Mouse (Mus musculus) forebrain, embryonic 12.5 days (tissue): Measurements from ENCODE around the gene Sds. TPM values are rescaled to one million over a fixed set of nuclear protein-coding genes. Genes with fewer than 3 reads are reported as not detected.

Experiments
- ATAC-seq: fragments of 200-750 bp; cut with Nextera tagmentation; 2 replicates; pipeline ENCODE4 v1.8.0; 2017; ENCODE audit warnings: moderate TSS enrichment; ENCODE audit not compliant: low FRiP score
- H3K27ac ChIP-seq: fragments of 300-500 bp; sonication (generic); 2 replicates; pipeline ENCODE4 v1.5.1; 2016; ENCODE audit warnings: mild to moderate bottlenecking
- H3K27me3 ChIP-seq: fragments of 300-500 bp; sonication (generic); 2 replicates; pipeline ENCODE4 v1.6.1; 2016; ENCODE audit warnings: mild to moderate bottlenecking
- H3K36me3 ChIP-seq: fragments of 300-500 bp; sonication (generic); replicated peaks from 2 replicates; pipeline ENCODE4 v1.6.1; 2016; ENCODE audit warnings: mild to moderate bottlenecking
- H3K4me1 ChIP-seq: fragments of 300-500 bp; sonication (generic); 2 replicates; pipeline ENCODE4 v1.6.1; 2016
- H3K4me2 ChIP-seq: fragments of 300-500 bp; sonication (generic); 2 replicates; pipeline ENCODE4 v1.6.1; 2016; ENCODE audit warnings: mild to moderate bottlenecking, moderate library complexity
- H3K4me3 ChIP-seq: fragments of 300-500 bp; sonication (generic); replicated peaks from 2 replicates; pipeline ENCODE4 v1.5.1; 2016; ENCODE audit warnings: mild to moderate bottlenecking
- H3K9ac ChIP-seq: fragments of 300-500 bp; sonication (generic); 2 replicates; pipeline ENCODE4 v1.6.1; 2016; ENCODE audit warnings: mild to moderate bottlenecking
- H3K9me3 ChIP-seq: fragments of 300-500 bp; sonication (generic); 2 replicates; pipeline ENCODE4 v1.6.1; 2016
- WGBS: fragments of 180-500 bp; shearing (Covaris S2); methylation state at CpG from one replicate; pipeline ENCODE4 v1.1.7; 2016; 5-methylcytosine and 5-hydroxymethylcytosine counted together
- polyA plus RNA-seq: library from polyadenylated mRNA; unstranded; fragments of >200 nt; fragmentation: Nextera tagmentation; extraction: Ambion mirVana; gene quantifications from 2 replicates; pipeline ENCODE4 v1.2.1, GENCODE M21; 2016

Gene Sds
- polyA plus RNA-seq, 1 experiment from 2014 or later, result not detected

GRCm38 (mm10) chr5:120511643-120512220 lies 35.4 kb downstream of the Sds start:
- H3K36me3 ChIP-seq, result no peaks in the 10 kb centered on the region
- H3K27ac ChIP-seq, result no peak overlapping the region
- peaks cover 35% of the 10 kb centered on the region for H3K4me1 ChIP-seq
- WGBS, result 31% methylated on average over 14 of the region's 14 CpGs
- no peak for ATAC-seq
- no peak overlapping the region; the same call in 1 of the 2 replicates for H3K9ac ChIP-seq
- no peaks in the 10 kb centered on the region for H3K9me3 ChIP-seq
- H3K27me3 ChIP-seq, result peaks cover 22% of the 10 kb centered on the region
- H3K4me2 ChIP-seq, result peak overlapping the region; percentile 59
- peak overlapping the region; percentile 46 for H3K4me3 ChIP-seq

- Histone ChIP-seq H3K9me3 (no peaks in the 10 kb centered on the region), H3K4me1 (peaks cover 35% of the 10 kb centered on the region), H3K4me3 (no peak overlapping the region), H3K36me3 (no peaks in the 10 kb centered on the region), H3K9ac (no peak overlapping the region), H3K27me3 (peaks cover 22% of the 10 kb centered on the region), H3K27ac (no peak overlapping the region), H3K4me2 (no peak overlapping the region)
- no peak for ATAC-seq
- 42% methylated on average over 15 of the region's 15 CpGs for WGBS
These were observed 36.7 kb downstream of the Sds start for GRCm38 (mm10) chr5:120512911-120513555.

DNA sequence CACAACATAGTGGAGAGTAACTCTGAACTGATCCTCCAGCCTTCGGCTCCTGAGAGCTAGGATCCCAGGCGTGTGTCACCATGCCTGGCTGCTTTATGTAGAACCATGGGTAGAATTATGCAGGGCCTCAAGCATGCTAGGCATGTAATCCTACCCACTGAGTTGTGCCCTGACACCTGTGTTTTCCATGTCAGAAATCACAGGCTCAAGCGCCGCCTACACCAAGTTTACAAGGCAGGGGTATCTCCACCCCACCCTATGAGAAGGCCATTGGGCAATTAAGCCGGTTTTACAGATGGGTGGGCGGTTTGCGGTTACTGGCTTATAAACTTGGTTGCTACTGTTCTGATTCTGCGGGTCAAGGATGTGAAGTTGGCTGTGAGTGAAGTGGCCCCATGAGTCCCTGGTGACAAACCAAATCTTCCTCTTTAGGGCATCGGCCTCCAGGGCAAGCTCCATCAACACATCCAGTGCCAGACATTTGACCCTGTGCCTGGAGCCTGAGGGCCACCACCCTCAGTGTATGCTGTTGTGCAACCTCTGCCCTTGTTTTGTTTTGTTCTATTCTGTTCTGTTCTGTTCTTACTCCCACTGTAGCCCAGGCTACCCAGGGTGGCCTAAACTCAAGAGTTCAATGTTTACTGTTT lies 37.8 kb downstream of the Sds start:
- Histone ChIP-seq H3K9ac (no peak overlapping the region), H3K9me3 (no peaks in the 10 kb centered on the region), H3K36me3 (no peaks in the 10 kb centered on the region), H3K4me2 (no peak overlapping the region), H3K4me1 (peaks cover 35% of the 10 kb centered on the region), H3K27me3 (peaks cover 22% of the 10 kb centered on the region), H3K4me3 (no peak overlapping the region), H3K27ac (no peak overlapping the region)
- WGBS, result 94% methylated on average over 9 of the region's 9 CpGs
- ATAC-seq, result no peak

DNA sequence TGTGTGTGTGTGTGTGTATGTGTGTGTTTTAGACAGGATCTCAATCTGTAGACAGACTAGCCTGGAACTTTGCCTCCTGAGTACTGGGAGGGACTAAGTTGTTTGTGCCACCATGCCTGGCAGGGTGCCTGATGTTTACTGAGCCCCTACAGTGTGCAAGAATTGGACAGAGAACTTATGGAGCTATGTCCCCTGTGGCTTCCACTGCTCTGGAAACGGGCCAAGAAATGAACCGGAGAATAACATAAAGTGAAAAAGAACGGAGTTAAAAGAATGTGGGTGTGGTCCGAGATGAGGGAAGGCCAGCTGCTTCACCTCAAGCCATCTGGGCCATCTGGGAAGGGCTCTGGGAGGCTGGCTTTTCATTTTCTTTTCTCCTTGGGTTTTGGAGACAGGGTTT lies 38.4 kb downstream of the Sds start:
- H3K9me3 ChIP-seq, result no peaks in the 10 kb centered on the region
- no peaks in the 10 kb centered on the region for H3K36me3 ChIP-seq
- H3K4me1 ChIP-seq, result peaks cover 35% of the 10 kb centered on the region
- no peak for ATAC-seq
- no peak overlapping the region; the same call in 1 of the 2 replicates for H3K4me2 ChIP-seq
- H3K27ac ChIP-seq, result peak overlapping the region; percentile 53; the same call in 1 of the 2 replicates
- H3K4me3 ChIP-seq, result no peak overlapping the region
- H3K9ac ChIP-seq, result no peak overlapping the region
- peaks cover 22% of the 10 kb centered on the region for H3K27me3 ChIP-seq
- WGBS, result 48% methylated on average over 4 of the region's 4 CpGs

- no peak for ATAC-seq
- 80% methylated on average over 7 of the region's 7 CpGs for WGBS
- no peak overlapping the region for H3K27ac ChIP-seq
- no peak overlapping the region for H3K9ac ChIP-seq
- peaks cover 22% of the 10 kb centered on the region for H3K27me3 ChIP-seq
- no peaks in the 10 kb centered on the region for H3K9me3 ChIP-seq
- H3K4me1 ChIP-seq, result peaks cover 31% of the 10 kb centered on the region
- no peaks in the 10 kb centered on the region for H3K36me3 ChIP-seq
- no peak overlapping the region for H3K4me3 ChIP-seq
- H3K4me2 ChIP-seq, result no peak overlapping the region
These were observed 39.1 kb downstream of the Sds start for GRCm38 (mm10) chr5:120515451-120515850.

DNA sequence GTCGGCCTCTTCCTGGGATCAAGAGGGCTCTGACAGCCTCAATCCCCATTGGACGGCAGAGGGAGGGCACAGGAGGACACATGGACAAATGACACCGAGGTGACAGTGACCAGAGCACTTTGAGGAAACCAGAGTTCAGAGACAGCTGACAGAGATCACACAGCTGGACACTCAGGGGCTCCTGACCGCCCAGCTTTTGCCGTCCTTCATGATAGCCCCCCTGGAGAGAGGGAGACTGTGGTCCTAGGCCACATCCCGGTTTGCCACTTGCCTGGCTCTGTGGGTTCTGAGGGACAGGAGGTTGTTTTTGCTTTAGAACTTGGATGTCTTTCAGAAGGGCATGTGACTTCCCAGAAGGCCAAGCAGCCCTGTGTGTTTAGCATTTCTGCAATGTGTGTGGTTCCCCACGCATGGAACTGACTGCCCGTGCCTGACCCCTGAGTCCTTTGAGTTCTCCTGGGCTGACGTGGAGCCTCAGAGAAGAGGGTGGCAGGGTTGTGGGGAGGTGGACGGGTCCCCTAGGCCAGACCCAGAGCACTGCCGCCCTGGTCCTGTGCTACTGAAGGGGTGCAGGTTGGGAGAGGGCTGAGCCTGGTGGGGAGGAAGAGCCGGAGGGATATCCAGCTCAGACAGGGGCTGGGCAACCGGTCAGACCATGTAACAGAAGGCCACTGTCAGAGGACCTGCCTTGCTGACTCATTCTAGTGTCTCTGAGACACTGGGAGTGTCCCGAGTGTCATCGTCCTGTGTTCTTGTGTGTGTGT lies 40.1 kb downstream of the Sds start:
- Histone ChIP-seq H3K9ac (no peak overlapping the region), H3K27me3 (peaks cover 23% of the 10 kb centered on the region), H3K4me3 (no peak overlapping the region), H3K4me2 (no peak overlapping the region), H3K4me1 (peaks cover 22% of the 10 kb centered on the region), H3K36me3 (no peaks in the 10 kb centered on the region), H3K27ac (no peak overlapping the region), H3K9me3 (no peaks in the 10 kb centered on the region)
- ATAC-seq, result no peak
- 74% methylated on average over 15 of the region's 15 CpGs for WGBS

DNA sequence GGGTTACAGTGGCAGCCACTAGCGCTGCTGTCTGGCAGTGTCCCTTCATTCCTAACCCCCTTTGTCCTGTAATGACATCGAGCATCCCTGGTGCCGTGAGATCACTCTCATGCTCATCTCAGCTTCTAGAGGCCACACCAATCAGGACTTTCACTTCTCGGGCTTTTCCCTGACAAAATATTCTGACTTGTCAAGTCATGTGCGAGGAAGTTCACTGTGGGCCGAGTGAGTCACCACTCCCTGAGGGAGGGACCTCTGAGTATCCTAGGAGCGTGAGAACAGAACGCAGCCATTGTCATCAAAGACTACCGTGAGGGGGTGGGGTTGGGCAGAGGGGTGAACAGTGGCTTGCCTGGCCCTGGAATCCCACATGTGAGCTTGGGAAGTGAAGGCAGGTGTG lies 41.2 kb downstream of the Sds start:
- 61% methylated on average over 9 of the region's 9 CpGs for WGBS
- Histone ChIP-seq H3K4me3 (no peak overlapping the region), H3K9ac (no peak overlapping the region), H3K27ac (no peak overlapping the region), H3K4me2 (no peak overlapping the region), H3K9me3 (no peaks in the 10 kb centered on the region), H3K4me1 (peaks cover 21% of the 10 kb centered on the region), H3K36me3 (no peaks in the 10 kb centered on the region), H3K27me3 (peaks cover 11% of the 10 kb centered on the region)
- no peak for ATAC-seq

DNA sequence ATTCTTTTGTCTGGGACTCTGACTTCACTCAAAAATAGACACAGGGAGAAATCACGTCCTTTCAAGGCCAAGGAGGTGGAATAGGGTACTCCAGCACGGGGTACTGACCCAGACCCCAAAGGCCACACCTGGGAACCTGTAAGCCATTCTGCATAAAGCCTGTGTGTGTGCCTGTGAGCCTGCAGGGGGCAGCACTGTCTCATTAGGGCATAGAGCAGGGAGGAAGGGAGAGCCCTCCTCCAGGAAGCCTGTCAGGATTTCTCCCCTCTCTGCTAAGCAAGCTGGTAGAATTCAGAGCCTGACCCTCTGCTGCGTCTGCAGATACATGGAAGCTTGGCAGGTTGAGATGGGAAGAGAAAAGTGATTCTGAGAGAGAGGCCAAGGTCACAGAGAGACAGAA lies 46.3 kb downstream of the Sds start:
- Histone ChIP-seq H3K4me3 (no peak overlapping the region), H3K27me3 (peaks cover 3% of the 10 kb centered on the region; the same call in 1 of the 2 replicates), H3K9ac (no peak overlapping the region), H3K4me2 (no peak overlapping the region), H3K27ac (no peak overlapping the region), H3K4me1 (no peaks in the 10 kb centered on the region), H3K9me3 (no peaks in the 10 kb centered on the region), H3K36me3 (no peaks in the 10 kb centered on the region)
- WGBS, result 69% methylated on average over 3 of the region's 3 CpGs
- no peak for ATAC-seq

GRCm38 (mm10) chr5:120524736-120525135 lies 48.4 kb downstream of the Sds start:
- Histone ChIP-seq H3K36me3 (no peaks in the 10 kb centered on the region), H3K27ac (no peak overlapping the region), H3K9ac (no peak overlapping the region), H3K4me3 (no peak overlapping the region), H3K4me2 (no peak overlapping the region), H3K27me3 (peaks cover 3% of the 10 kb centered on the region; the same call in 1 of the 2 replicates), H3K9me3 (no peaks in the 10 kb centered on the region), H3K4me1 (no peaks in the 10 kb centered on the region)
- WGBS, result 93% methylated on average over 2 of the region's 2 CpGs
- ATAC-seq, result no peak

DNA sequence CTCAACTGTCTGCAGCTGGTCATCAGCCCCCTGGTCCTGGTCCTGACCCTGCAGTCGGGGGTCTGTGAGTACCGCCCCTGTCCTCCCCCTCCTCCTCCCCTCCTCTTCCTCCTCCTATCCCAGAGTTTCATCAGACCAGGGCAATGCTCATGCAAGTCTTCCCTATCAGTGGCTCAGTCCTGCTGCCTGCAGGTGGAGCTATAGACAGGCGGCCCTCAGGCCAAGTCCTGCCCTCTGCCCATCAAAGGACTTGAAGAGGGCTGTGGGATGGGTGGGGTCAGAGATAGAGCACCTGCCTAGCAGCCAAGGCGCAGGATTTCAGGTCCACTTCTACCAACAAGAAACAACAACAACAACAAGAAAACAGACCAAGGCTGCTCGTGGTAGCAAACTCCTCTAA lies 49.4 kb downstream of the Sds start:
- WGBS, result 37% methylated on average over 5 of the region's 5 CpGs
- ATAC-seq, result no peak
- Histone ChIP-seq H3K27ac (no peak overlapping the region), H3K9me3 (no peaks in the 10 kb centered on the region), H3K4me1 (no peaks in the 10 kb centered on the region), H3K9ac (no peak overlapping the region), H3K36me3 (no peaks in the 10 kb centered on the region), H3K4me2 (no peak overlapping the region), H3K4me3 (no peak overlapping the region), H3K27me3 (peaks cover 3% of the 10 kb centered on the region; the same call in 1 of the 2 replicates)

- no peaks in the 10 kb centered on the region for H3K4me1 ChIP-seq
- H3K9ac ChIP-seq, result no peak overlapping the region
- H3K4me3 ChIP-seq, result no peak overlapping the region
- no peaks in the 10 kb centered on the region for H3K9me3 ChIP-seq
- no peak for ATAC-seq
- no peak overlapping the region for H3K4me2 ChIP-seq
- no peaks in the 10 kb centered on the region for H3K36me3 ChIP-seq
- H3K27ac ChIP-seq, result no peak overlapping the region
- no peaks in the 10 kb centered on the region for H3K27me3 ChIP-seq
- 75% methylated on average over 11 of the region's 11 CpGs for WGBS
These were observed 50.0 kb downstream of the Sds start for GRCm38 (mm10) chr5:120526311-120526710.

- H3K27ac ChIP-seq, result no peak overlapping the region
- 86% methylated on average over 18 of the region's 20 CpGs for WGBS
- no peaks in the 10 kb centered on the region for H3K27me3 ChIP-seq
- no peak for ATAC-seq
- H3K36me3 ChIP-seq, result no peaks in the 10 kb centered on the region
- H3K9ac ChIP-seq, result no peak overlapping the region
- no peaks in the 10 kb centered on the region for H3K9me3 ChIP-seq
- H3K4me2 ChIP-seq, result no peak overlapping the region
- no peaks in the 10 kb centered on the region for H3K4me1 ChIP-seq
- no peak overlapping the region for H3K4me3 ChIP-seq
These were observed 51.1 kb downstream of the Sds start for GRCm38 (mm10) chr5:120527296-120527964.
